Mouse (Mus musculus): ENCODE measurements around the gene Castor2. TPM values are rescaled to one million over a fixed set of nuclear protein-coding genes. Genes with fewer than 3 reads are reported as not detected.

Castor2 gene
- polyA plus RNA-seq, 1 experiment = not detected

- no peak for TF ChIP-seq GATA1 (IDR thresholded peaks at IDR 0.05; ENCODE audit: low read length)
These were observed 24.3 kb downstream of the Castor2 start for GRCm38 (mm10) chr5:134123846-134124245.

GRCm38 (mm10) chr5:134126232-134126631 is 26.7 kb downstream of the Castor2 start:
- TF ChIP-seq GATA1 (IDR thresholded peaks at IDR 0.05; ENCODE audit: low read length) = no peak

- TF ChIP-seq GATA1 (IDR thresholded peaks at IDR 0.05; ENCODE audit: low read length) = no peak
These were observed 32.1 kb downstream of the Castor2 start for GRCm38 (mm10) chr5:134131586-134131985.

GRCm38 (mm10) chr5:134136022-134136421 is 36.5 kb downstream of the Castor2 start:
- no peak for TF ChIP-seq GATA1 (IDR thresholded peaks at IDR 0.05; ENCODE audit: low read length)

- no peak for TF ChIP-seq GATA1 (IDR thresholded peaks at IDR 0.05; ENCODE audit: low read length)
These were observed 38.4 kb downstream of the Castor2 start for GRCm38 (mm10) chr5:134137933-134138332.

DNA sequence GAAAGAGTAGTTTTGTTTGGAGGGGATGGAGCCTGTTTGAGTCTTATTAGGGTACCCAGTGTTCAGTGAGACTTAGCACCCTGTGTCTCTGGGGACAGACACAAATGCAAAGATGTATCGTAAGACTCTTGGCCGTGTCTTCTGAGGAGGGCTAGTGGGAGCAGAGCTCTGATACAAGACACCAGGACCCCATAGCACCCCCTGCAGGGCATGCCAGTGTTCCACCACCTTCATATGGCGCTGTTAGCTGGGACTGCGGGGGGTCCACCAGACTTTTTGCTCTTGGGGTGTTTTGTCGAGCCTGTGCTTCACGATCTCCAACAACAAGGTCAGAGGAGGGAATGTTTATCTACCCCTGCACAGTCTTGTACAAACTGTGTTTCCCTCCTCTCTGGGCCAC is 39.9 kb downstream of the Castor2 start:
- TF ChIP-seq GATA1 (IDR thresholded peaks at IDR 0.05; ENCODE audit: low read length) = no peak

GRCm38 (mm10) chr5:134141236-134141635 is 41.7 kb downstream of the Castor2 start:
- TF ChIP-seq GATA1 (IDR thresholded peaks at IDR 0.05; ENCODE audit: low read length) = no peak

GRCm38 (mm10) chr5:134142381-134142780 is 42.9 kb downstream of the Castor2 start:
- TF ChIP-seq GATA1 (IDR thresholded peaks at IDR 0.05; ENCODE audit: low read length) = no peak

GRCm38 (mm10) chr5:134144986-134145385 is 45.5 kb downstream of the Castor2 start:
- TF ChIP-seq GATA1 (IDR thresholded peaks at IDR 0.05; ENCODE audit: low read length) = no peak

- TF ChIP-seq GATA1 (IDR thresholded peaks at IDR 0.05; ENCODE audit: low read length) = no peak
These were observed 47.8 kb downstream of the Castor2 start for GRCm38 (mm10) chr5:134147194-134147753.

DNA sequence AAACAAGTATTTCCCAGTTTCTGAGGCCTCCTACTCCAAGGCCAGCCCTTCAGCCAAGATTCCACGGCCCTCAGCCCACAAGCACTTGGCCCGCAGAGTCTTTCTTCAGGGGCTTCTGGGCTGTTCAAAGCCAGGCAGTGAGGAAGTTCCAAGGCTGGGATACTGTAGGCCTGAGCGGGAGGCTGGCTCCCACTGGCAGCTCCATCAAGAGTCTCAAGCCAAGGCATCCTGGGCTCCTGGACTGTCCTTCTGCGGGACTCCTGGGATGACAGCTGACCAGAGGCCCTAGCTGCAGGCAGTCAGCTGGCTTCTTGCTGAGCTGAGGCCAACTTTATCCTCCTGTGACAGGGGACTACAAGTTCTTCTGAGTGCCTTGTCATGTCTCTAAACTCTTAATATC is 48.6 kb downstream of the Castor2 start:
- TF ChIP-seq GATA1 (IDR thresholded peaks at IDR 0.05; ENCODE audit: low read length) = no peak

- TF ChIP-seq GATA1 (IDR thresholded peaks at IDR 0.05; ENCODE audit: low read length) = no peak
These were observed 52.4 kb downstream of the Castor2 start for GRCm38 (mm10) chr5:134151895-134152294.

- no peak for TF ChIP-seq GATA1 (IDR thresholded peaks at IDR 0.05; ENCODE audit: low read length)
These were observed 56.5 kb downstream of the Castor2 start for GRCm38 (mm10) chr5:134155916-134156466.

- no peak for TF ChIP-seq GATA1 (IDR thresholded peaks at IDR 0.05; ENCODE audit: low read length)
These were observed 65.2 kb downstream of the Castor2 start for GRCm38 (mm10) chr5:134164688-134165087.

GRCm38 (mm10) chr5:134166642-134167041 is 67.1 kb downstream of the Castor2 start:
- no peak for TF ChIP-seq GATA1 (IDR thresholded peaks at IDR 0.05; ENCODE audit: low read length)

GRCm38 (mm10) chr5:134168033-134168432 is 68.5 kb downstream of the Castor2 start:
- TF ChIP-seq GATA1 (IDR thresholded peaks at IDR 0.05; ENCODE audit: low read length) = no peak

DNA sequence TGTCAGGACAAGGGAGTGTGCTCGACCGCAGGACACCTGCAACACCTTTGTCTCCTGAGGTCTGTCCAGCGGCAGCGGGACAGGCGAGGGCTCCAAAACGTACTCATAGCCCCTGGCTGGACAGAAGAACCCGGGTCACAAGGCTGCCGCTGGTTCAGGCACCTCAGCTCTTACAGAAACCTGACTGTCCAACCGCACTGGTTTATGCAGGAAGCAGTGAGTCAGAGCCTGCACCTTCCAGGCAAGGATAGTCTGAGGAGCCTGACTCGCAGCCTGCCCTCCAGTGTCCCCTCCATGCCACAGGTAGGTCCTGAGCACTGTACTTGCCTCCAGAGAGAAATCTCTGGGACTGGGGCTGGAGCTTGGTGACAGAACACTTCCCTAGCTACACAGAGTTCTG is 69.7 kb downstream of the Castor2 start:
- no peak for TF ChIP-seq GATA1 (IDR thresholded peaks at IDR 0.05; ENCODE audit: low read length)

DNA sequence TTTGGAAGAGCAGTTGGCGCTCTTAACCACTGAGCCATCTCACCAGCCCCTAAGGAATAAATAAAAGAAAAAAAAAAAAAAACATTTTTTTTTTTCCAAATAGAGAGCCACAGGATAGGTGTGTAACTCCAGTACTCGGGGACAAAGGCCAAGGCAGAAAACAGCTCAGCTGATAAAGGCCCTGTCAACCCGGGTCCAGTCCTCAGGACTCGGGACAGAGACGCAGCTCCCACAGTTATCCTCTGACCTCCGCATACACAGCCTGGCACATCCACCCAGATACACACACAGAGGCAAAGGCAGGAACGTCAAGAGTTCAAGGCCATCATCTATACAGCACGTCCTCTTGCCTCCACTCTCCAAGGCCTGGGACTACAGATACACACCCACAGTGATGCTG is 70.7 kb downstream of the Castor2 start:
- no peak for TF ChIP-seq GATA1 (IDR thresholded peaks at IDR 0.05; ENCODE audit: low read length)
